Mouse (Mus musculus) right cerebral cortex, postnatal 10 days (tissue): ENCODE results near the gene Gfm2.

Experiments
- DNase-seq, 2 experiments: peaks; one replicate each; pipeline ENCODE4 v3.0.0; 2021; ENCODE audit warnings: low spot score in 2 of 2

The Gfm2 gene

DNA sequence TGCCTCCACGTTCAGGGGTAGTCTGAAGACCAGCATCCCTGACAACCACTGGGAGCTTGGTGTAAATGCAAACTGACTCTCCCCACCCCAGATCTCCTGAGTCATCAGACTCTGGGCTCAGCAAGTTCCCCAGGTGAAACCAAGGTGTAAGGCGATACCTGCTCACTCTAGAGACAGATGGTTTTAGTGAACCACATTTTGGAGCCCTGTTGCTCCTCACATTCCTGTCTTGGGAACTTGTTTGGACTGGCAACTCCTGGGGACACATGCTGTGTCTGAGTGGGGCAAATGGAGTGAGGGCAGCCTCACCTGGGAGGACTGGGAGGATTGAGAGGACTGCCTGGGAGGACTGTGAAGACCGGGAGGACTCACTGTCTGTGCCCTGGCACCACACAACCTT, 90.1 kb downstream of the Gfm2 start:
- DNase-seq: no peak

- DNase-seq: no peak
Measured at GRCm38 (mm10) chr13:97230101-97230500, 92.4 kb downstream of the Gfm2 start.
